Mouse (Mus musculus): ENCODE data around the gene Phf8. TPM values are rescaled to one million over a fixed set of nuclear protein-coding genes. Genes with fewer than 3 reads are reported as not detected.
"Not testable (repeated sequence)": the region's sequence is repeated elsewhere in the genome, so short reads cannot be mapped to it uniquely, and the experiment has no call there.

Gene Phf8
- polyA plus RNA-seq (2015; fragmentation: Nextera tagmentation; extraction: Ambion mirVana), result 6.0 and 6.5 TPM in 2 replicates

DNA sequence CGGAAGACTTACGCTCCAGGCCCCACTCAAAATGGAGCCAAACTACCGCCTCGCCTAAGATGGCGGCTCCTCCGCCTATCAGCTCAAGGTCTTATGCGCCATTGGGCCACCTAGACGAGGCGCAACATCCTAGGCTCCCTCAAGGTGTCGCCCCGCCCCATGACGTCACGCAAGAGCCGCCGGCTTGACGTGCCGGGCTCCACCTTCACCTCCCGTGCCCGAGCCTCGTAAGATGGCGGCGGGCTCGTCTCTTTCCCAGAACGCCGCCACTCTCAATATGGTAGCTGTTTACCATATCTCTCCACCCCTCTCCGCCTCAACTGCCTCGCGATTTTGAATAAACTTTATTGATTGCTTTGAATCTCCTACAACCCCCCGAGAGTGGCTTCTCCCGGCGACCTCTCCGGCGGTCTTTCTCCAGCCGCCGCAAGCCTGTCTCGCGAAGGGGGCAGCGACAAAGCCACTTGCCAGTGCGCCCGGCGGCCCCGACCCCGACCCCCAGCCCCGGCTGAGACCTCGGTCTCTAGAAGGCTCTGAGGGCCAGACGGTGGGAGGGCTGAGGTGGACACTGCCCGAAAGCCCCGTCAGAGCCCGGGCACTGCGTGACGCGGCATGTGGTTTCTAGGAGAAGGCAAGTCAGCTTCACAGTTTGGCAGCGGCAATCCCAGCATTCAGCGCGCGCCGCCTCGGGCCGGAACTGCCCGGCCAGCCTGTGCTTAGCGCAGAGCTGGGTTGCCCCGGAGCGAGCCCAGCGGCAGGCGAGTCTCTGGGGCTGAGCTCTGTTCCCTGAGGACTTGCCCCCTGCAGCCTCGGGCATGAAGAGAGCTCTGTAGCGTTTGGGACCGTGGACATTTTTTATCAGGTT lies at the start of gene Phf8:
Gene Phf8, plus strand, starts transcription at position 215 of the 865 bp plus-strand sequence.
- H3K4me2 ChIP-seq (replicated peaks; ENCODE audit: low read depth), result peak within 1 kb of the TSS; percentile 58
- WGBS, result 11% methylated on average over 60 of the region's 68 CpGs

DNA sequence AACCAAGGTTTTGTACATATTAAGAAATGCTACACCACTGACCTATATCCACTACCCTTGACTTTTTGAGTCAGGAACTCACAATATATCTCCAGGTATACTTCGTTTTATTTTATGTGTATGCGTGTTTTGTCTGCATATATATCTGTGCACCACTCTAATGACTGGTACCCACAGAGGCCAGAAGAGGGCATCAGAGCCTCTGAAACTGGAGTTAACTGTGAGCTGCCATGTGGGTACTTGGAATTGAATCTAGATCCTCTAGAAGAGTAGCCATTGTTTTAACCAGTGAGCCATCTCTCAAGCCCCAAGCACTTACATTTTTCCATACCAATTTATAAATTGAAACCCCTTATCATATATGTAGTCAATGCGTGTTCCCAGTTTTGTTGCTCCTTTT lies 32.3 kb upstream of the Phf8 start:
- DNase-seq (ENCODE audit: low spot score) (no peak), ATAC-seq (ENCODE audit: low FRiP score, low TSS enrichment) (no peak)
- Histone ChIP-seq H3K4me3 (ENCODE audit: low read depth, low read length) (no peak overlapping the region), H3K4me2 (replicated peaks; ENCODE audit: low read depth) (no peak overlapping the region), H3K27ac (replicated peaks) (no peak overlapping the region), H3K9ac (ENCODE audit: low read length) (no peak overlapping the region), H3K9me3 (ENCODE audit: control insufficient read depth, low read length) (no peaks in the 10 kb centered on the region), H3K4me1 (replicated peaks; ENCODE audit: control insufficient read depth, insufficient read depth) (no peaks in the 10 kb centered on the region), H3K36me3 (ENCODE audit: control insufficient read depth, insufficient read depth, low read length) (no peaks in the 10 kb centered on the region), H3K27me3 (ENCODE audit: control insufficient read depth, insufficient read depth, low read length) (no peaks in the 10 kb centered on the region)
- 83% methylated on average over 3 of the region's 3 CpGs for WGBS
- TF ChIP-seq EP300 (optimal IDR thresholded peaks at IDR 0.05), result no peak
- 0 out of 2 replicates have a peak, but pooled peaks have one; percentile 15 for TF ChIP-seq CTCF (IDR thresholded peaks at IDR 0.05; ENCODE audit: low read depth)

More for the DNA sequence above, at the start of gene Phf8:
- Histone ChIP-seq H3K4me1 (replicated peaks; ENCODE audit: control insufficient read depth, insufficient read depth) (no peaks in the 10 kb centered on the region), H3K27ac (replicated peaks) (peak within 1 kb of the TSS; percentile 98), H3K9ac (ENCODE audit: low read length) (peak within 1 kb of the TSS; percentile 78), H3K4me3 (ENCODE audit: low read depth, low read length) (peak within 1 kb of the TSS; percentile 51), H3K9me3 (ENCODE audit: control insufficient read depth, low read length) (no peaks in the 10 kb centered on the region), H3K36me3 (ENCODE audit: control insufficient read depth, insufficient read depth, low read length) (no peaks in the 10 kb centered on the region), H3K27me3 (ENCODE audit: control insufficient read depth, insufficient read depth, low read length) (no peaks in the 10 kb centered on the region)
- peak; percentile 97 for ATAC-seq (ENCODE audit: low FRiP score, low TSS enrichment)
- TF ChIP-seq CTCF (IDR thresholded peaks at IDR 0.05; ENCODE audit: low read depth), result peak; percentile 50
- TF ChIP-seq EP300 (optimal IDR thresholded peaks at IDR 0.05), result peak; percentile 17
- peak; percentile 95 for DNase-seq (ENCODE audit: low spot score)

DNA sequence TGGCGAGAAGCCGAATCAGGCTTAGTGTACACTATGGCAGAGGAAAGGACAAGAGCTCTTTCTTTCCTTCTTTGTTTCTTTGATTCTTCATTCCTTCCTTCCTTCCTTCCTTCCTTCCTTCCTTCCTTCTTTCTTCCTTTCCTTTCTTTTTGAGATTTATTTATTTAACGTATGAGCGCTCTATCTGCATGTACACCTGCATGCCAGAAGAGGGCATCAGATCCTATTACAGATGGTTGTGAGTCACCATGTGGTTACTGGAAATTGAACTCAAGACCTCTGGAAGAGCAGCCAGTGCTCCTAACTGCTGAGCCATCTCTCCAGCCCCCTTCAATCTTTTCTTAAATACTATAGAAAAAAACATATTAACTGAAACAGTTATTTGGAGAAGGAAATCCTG lies 27.2 kb upstream of the Phf8 start:
- DNase-seq (ENCODE audit: low spot score); ATAC-seq (ENCODE audit: low FRiP score, low TSS enrichment); H3K9me3 ChIP-seq (ENCODE audit: control insufficient read depth, low read length); H3K36me3 ChIP-seq (ENCODE audit: control insufficient read depth, insufficient read depth, low read length); H3K4me1 ChIP-seq (replicated peaks; ENCODE audit: control insufficient read depth, insufficient read depth); H3K4me3 ChIP-seq (ENCODE audit: low read depth, low read length); H3K4me2 ChIP-seq (replicated peaks; ENCODE audit: low read depth); H3K9ac ChIP-seq (ENCODE audit: low read length); H3K27me3 ChIP-seq (ENCODE audit: control insufficient read depth, insufficient read depth, low read length); H3K27ac ChIP-seq (replicated peaks): not testable (repeated sequence)
- 100% methylated on average over 4 of the region's 4 CpGs for WGBS

DNA sequence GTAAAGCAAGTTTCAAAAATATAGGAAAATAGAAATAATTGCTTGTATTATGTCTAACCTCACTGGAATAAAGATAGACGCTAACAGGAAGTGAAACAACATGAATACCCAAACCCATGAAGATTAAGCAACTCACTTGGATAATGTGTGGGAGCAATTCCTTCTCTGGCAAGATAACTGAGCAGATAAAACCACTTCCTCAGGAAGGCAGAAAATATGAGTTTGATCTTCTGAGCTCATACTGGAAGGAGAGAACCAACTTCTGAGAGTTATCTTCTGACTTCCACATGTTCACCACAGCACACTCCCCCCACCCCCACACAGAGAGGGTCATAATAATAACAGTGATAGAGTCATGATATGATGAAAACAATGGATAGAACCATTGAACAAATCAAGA lies 23.9 kb upstream of the Phf8 start:
- ATAC-seq (ENCODE audit: low FRiP score, low TSS enrichment) (no peak), DNase-seq (ENCODE audit: low spot score) (no peak)
- Histone ChIP-seq H3K4me1 (replicated peaks; ENCODE audit: control insufficient read depth, insufficient read depth) (no peaks in the 10 kb centered on the region), H3K9ac (ENCODE audit: low read length) (no peak overlapping the region), H3K36me3 (ENCODE audit: control insufficient read depth, insufficient read depth, low read length) (no peaks in the 10 kb centered on the region), H3K27me3 (ENCODE audit: control insufficient read depth, insufficient read depth, low read length) (no peaks in the 10 kb centered on the region), H3K4me2 (replicated peaks; ENCODE audit: low read depth) (no peak overlapping the region), H3K4me3 (ENCODE audit: low read depth, low read length) (no peak overlapping the region), H3K27ac (replicated peaks) (no peak overlapping the region), H3K9me3 (ENCODE audit: control insufficient read depth, low read length) (no peaks in the 10 kb centered on the region)
- 73% methylated on average over 1 of the region's 1 CpGs for WGBS
- no peak for TF ChIP-seq CTCF (IDR thresholded peaks at IDR 0.05; ENCODE audit: low read depth)
- no peak for TF ChIP-seq EP300 (optimal IDR thresholded peaks at IDR 0.05)

DNA sequence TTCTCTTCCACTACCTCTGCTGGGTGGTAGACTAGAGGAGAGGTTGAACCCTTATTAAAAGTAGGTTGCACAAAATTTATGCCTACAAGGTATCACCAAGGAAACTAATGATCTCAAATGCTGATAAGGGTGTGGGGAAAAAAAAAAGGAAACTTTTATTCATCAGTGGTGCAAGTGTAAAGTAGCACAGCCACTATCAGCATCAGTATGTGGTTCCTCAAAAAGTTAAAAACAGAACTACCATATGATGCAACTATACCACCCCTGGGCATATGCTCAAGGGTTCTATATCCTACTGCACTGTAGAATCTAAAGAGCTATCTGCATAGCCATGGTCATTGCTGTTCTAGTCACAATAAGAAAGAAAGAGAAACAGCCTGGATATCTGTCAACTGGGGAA lies 11.9 kb upstream of the Phf8 start:
- ATAC-seq (ENCODE audit: low FRiP score, low TSS enrichment), result no peak
- H3K27me3 ChIP-seq (ENCODE audit: control insufficient read depth, insufficient read depth, low read length), result no peaks in the 10 kb centered on the region
- H3K9me3 ChIP-seq (ENCODE audit: control insufficient read depth, low read length), result no peaks in the 10 kb centered on the region
- TF ChIP-seq CTCF (IDR thresholded peaks at IDR 0.05; ENCODE audit: low read depth), result no peak
- no peak for TF ChIP-seq EP300 (optimal IDR thresholded peaks at IDR 0.05)
- no peak overlapping the region for H3K4me2 ChIP-seq (replicated peaks; ENCODE audit: low read depth)
- no peak overlapping the region for H3K27ac ChIP-seq (replicated peaks)
- no peak overlapping the region for H3K9ac ChIP-seq (ENCODE audit: low read length)
- H3K36me3 ChIP-seq (ENCODE audit: control insufficient read depth, insufficient read depth, low read length), result no peaks in the 10 kb centered on the region
- H3K4me3 ChIP-seq (ENCODE audit: low read depth, low read length), result no peak overlapping the region
- H3K4me1 ChIP-seq (replicated peaks; ENCODE audit: control insufficient read depth, insufficient read depth), result no peaks in the 10 kb centered on the region
- DNase-seq (ENCODE audit: low spot score), result no peak

DNA sequence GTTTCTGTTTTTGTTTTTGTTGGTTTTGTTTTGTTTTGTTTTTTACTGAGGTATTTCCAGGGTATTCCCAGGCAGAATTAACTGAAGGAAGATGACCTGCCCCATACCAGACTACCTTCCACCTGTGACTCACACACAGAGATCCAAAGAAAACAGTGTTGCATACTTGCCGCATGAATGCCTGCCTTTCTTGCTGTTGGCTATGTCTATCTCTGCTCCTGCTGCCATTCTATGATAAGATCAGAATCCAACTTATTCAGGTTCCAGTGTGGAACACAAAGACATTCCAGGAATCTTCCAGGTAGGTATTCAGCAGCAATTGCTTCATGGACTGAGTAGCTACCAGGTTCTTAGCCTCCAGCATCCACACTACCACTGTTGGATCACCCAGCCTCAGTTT lies 10.6 kb upstream of the Phf8 start:
- Histone ChIP-seq H3K27me3 (ENCODE audit: control insufficient read depth, insufficient read depth, low read length) (no peaks in the 10 kb centered on the region), H3K9me3 (ENCODE audit: control insufficient read depth, low read length) (no peaks in the 10 kb centered on the region), H3K9ac (ENCODE audit: low read length) (no peak overlapping the region), H3K4me1 (replicated peaks; ENCODE audit: control insufficient read depth, insufficient read depth) (no peaks in the 10 kb centered on the region), H3K27ac (replicated peaks) (no peak overlapping the region), H3K4me2 (replicated peaks; ENCODE audit: low read depth) (no peak overlapping the region), H3K36me3 (ENCODE audit: control insufficient read depth, insufficient read depth, low read length) (no peaks in the 10 kb centered on the region), H3K4me3 (ENCODE audit: low read depth, low read length) (no peak overlapping the region)
- no peak for TF ChIP-seq EP300 (optimal IDR thresholded peaks at IDR 0.05)
- TF ChIP-seq CTCF (IDR thresholded peaks at IDR 0.05; ENCODE audit: low read depth), result no peak
- DNase-seq (ENCODE audit: low spot score) (no peak), ATAC-seq (ENCODE audit: low FRiP score, low TSS enrichment) (no peak)
- WGBS, result 79% methylated on average over 1 of the region's 1 CpGs

Measured in stomach, postnatal 0 days (tissue).